Mouse (Mus musculus): ENCODE measurements around the gene Sh3rf1.

DNA sequence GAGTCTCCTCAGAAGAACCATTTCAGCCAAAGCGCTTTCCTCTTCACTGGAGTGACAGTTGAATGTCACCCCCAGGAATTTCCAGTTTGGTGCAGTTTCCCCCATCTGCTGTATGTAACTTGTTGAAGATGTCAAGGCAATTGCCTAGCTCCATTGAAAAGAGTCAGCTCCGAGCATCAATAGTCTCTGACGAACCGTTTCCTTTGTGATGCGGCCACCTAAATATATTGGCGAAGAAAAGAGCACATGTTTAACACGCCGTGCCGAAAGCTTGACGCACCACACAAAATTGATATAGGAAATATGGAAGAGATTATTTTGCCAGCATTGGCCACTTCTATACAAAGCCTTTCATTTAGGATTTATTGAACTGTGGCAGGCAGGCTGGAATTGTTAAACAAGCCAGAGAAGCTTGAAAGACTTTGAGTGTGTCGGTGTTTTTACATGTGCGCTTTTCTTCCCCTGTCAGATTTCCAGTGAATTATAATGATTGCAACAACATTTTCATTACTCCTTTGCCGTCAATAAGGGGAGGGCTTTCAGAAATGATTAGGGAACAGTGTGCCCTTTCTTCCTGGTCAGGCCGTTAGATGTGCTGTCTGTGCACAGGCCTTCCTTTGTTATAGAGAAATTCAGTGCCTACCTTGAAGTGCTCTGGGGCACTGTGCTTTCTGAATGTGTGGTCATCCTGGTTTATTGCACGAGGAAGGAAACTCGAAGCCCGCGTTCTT is 77.8 kb downstream of the Sh3rf1 start:
- no peak for TF ChIP-seq CTCF (IDR thresholded peaks at IDR 0.05; ENCODE audit: borderline replicate concordance, insufficient read depth, low read depth, low read length)
- TF ChIP-seq POLR2A (IDR thresholded peaks at IDR 0.05; ENCODE audit: borderline replicate concordance, insufficient read depth, low read length), result no peak
